9 mouse cellular contexts compared by ENCODE assay signal in genomic region chr17:13744824-13745223, GRCm38 (mm10). TPM values are rescaled to one million over a fixed set of nuclear protein-coding genes. Genes with fewer than 3 reads are reported as not detected.
DNase-seq lines count a peak whose midpoint lies in the region; ATAC-seq and TF ChIP-seq lines count a peak whose summit lies in the region.
"Had no signal": no experiment of that assay in that cellular context is flagged by ENCODE, and none has a peak within 500 bp of the region (broad histone marks: within the 10 kb centered on the region; RNA-seq: fewer than 3 reads in every experiment).

No protein-coding gene starts in this region.

- DNase-seq in liver, embryonic 11.5 days (ENCODE audit: low spot score), result peak; percentile 24
- no peak for DNase-seq in liver
- peak; percentile 46 for DNase-seq in cerebellum, adult 8-10 months
- DNase-seq in heart, postnatal 14 days, result peak; percentile 52 to 69
- DNase-seq in limb, embryonic 14.5 days (ENCODE audit: low spot score), result peak; percentile 38
- DNase-seq in layer of hippocampus, postnatal 25 days (ENCODE audit: extremely low spot score in 1 of 2, low spot score in 1 of 2), result no peak
- DNase-seq in urinary bladder, postnatal 25 days (ENCODE audit: low spot score), result no peak

- ATAC-seq in liver, embryonic 11.5 days (replicated peaks; ENCODE audit: low FRiP score), result no peak
- ATAC-seq in limb, embryonic 14.5 days (ENCODE audit: low FRiP score, low read depth), result no peak
- ATAC-seq in megakaryocyte progenitor cell, adult 5-6 weeks (replicated peaks; ENCODE audit: poor library complexity), result no peak

- H3K9ac ChIP-seq in liver, embryonic 11.5 days (ENCODE audit: low read depth, low read length), result no peak overlapping the region
- H3K9ac ChIP-seq in limb, embryonic 14.5 days (ENCODE audit: low read depth, low read length, severe bottlenecking), result no peak overlapping the region
- H3K9ac ChIP-seq: neural tube, embryonic 13.5 days had no signal

- no peaks in the 10 kb centered on the region for H3K9me3 ChIP-seq in liver, embryonic 11.5 days (ENCODE audit: control insufficient read depth, low read length)
- no peaks in the 10 kb centered on the region for H3K9me3 ChIP-seq in limb, embryonic 14.5 days (ENCODE audit: control insufficient read depth, low read length)
- H3K9me3 ChIP-seq: neural tube, embryonic 13.5 days had no signal

- peaks cover 10% of the 10 kb centered on the region for H3K4me1 ChIP-seq in liver, embryonic 11.5 days (replicated peaks; ENCODE audit: control insufficient read depth, insufficient read depth, low read length)
- H3K4me1 ChIP-seq in limb, embryonic 14.5 days (ENCODE audit: control insufficient read depth, insufficient read depth, low read length), result peaks cover 37% of the 10 kb centered on the region

- peaks cover 8% of the 10 kb centered on the region; the same call in 1 of the 2 replicates for H3K27me3 ChIP-seq in liver, embryonic 11.5 days (replicated peaks; ENCODE audit: control insufficient read depth, insufficient read depth, low read length)
- H3K27me3 ChIP-seq in limb, embryonic 14.5 days (ENCODE audit: control insufficient read depth, insufficient read depth, low read length), result no peaks in the 10 kb centered on the region
- H3K27me3 ChIP-seq: neural tube, embryonic 13.5 days had no signal

- 68% methylated on average over 4 of the region's 4 CpGs for WGBS in liver, embryonic 11.5 days
- WGBS in limb, embryonic 14.5 days, result 31% methylated on average over 4 of the region's 4 CpGs

- H3K27ac ChIP-seq in liver, embryonic 11.5 days (ENCODE audit: low read depth, low read length), result no peak overlapping the region
- peak overlapping the region; percentile 63 for H3K27ac ChIP-seq in limb, embryonic 14.5 days (replicated peaks; ENCODE audit: low read depth, low read length)

- H3K4me3 ChIP-seq in liver, embryonic 11.5 days (ENCODE audit: low read depth, low read length), result no peak overlapping the region
- H3K4me3 ChIP-seq in limb, embryonic 14.5 days (replicated peaks; ENCODE audit: low read length), result no peak overlapping the region
- H3K4me3 ChIP-seq: neural tube, embryonic 13.5 days had no signal

- intact Hi-C loops in heart, postnatal 14 days (cut with DNase I), result loop anchor here (5.0 kb wide), 1 partner anchor 63 kb away; no protein-coding TSS in a partner anchor

- TF ChIP-seq POLR2A in limb, embryonic 14.5 days (IDR thresholded peaks at IDR 0.05; ENCODE audit: borderline replicate concordance, extremely low read depth, insufficient read depth, insufficient read length), result no peak

- no peak overlapping the region for H3K4me2 ChIP-seq in liver, embryonic 11.5 days
- H3K4me2 ChIP-seq in limb, embryonic 14.5 days (replicated peaks; ENCODE audit: low read depth, low read length, severe bottlenecking), result no peak overlapping the region
- H3K4me2 ChIP-seq: neural tube, embryonic 13.5 days had no signal

- no peaks in the 10 kb centered on the region for H3K36me3 ChIP-seq in liver, embryonic 11.5 days (ENCODE audit: control insufficient read depth, insufficient read depth, low read length)
- H3K36me3 ChIP-seq in limb, embryonic 14.5 days (ENCODE audit: control insufficient read depth, insufficient read depth, low read length), result no peaks in the 10 kb centered on the region
- H3K36me3 ChIP-seq: neural tube, embryonic 13.5 days had no signal

RNA-seq across cellular contexts. Expression of gene Afdn, which starts 15.5 kb away (rescaled TPM):
- polyA plus RNA-seq in liver, embryonic 11.5 days (2014; fragmentation: Nextera tagmentation; extraction: Ambion mirVana), result 34.3 and 34.6 TPM in 2 replicates
- total RNA-seq in heart, postnatal 14 days (2021), result 100 to 1,000 TPM; 106 to 131 TPM
- polyA plus RNA-seq in limb, embryonic 14.5 days (2012; rRNA removed), result 48.1 and 58.9 TPM in 2 replicates
- polyA plus RNA-seq in limb, embryonic 14.5 days (2014; fragmentation: Nextera tagmentation; extraction: Ambion mirVana), result 76.7 and 80.4 TPM in 2 replicates
- 100 to 1,000 TPM in 1 of 2 experiments, 10 to 100 TPM in 1; 91.7 to 115 TPM for total RNA-seq in layer of hippocampus, postnatal 25 days (2021)
- 2.5 and 3.7 TPM in 2 replicates for total RNA-seq in megakaryocyte progenitor cell, adult 5-6 weeks (2015)
- 2.6 and 5.6 TPM in 2 replicates for total RNA-seq in megakaryocyte progenitor cell, adult 5-6 weeks (2017)

RNA-seq across cellular contexts. Expression of gene Tcte2, which starts 16.8 kb away (rescaled TPM):
- polyA plus RNA-seq in liver, embryonic 11.5 days (2014; fragmentation: Nextera tagmentation; extraction: Ambion mirVana), result 1.2 and 1.4 TPM in 2 replicates
- total RNA-seq in heart, postnatal 14 days (2021), result 1 to 10 TPM; 2.5 to 5.6 TPM
- 4.4 and 4.6 TPM in 2 replicates for polyA plus RNA-seq in limb, embryonic 14.5 days (2012; rRNA removed)
- polyA plus RNA-seq in limb, embryonic 14.5 days (2014; fragmentation: Nextera tagmentation; extraction: Ambion mirVana), result 4.4 and 5.2 TPM in 2 replicates
- total RNA-seq in layer of hippocampus, postnatal 25 days (2021), result 10 to 100 TPM; 18.9 to 22.3 TPM
- total RNA-seq in megakaryocyte progenitor cell, adult 5-6 weeks (2015), result 1.0 TPM in 1 of 2 replicates, not detected in the other
- not detected in 2 replicates for total RNA-seq in megakaryocyte progenitor cell, adult 5-6 weeks (2017)

Comparison
In these comparisons a context has a peak if more than half of its experiments do, and no peak if none do; other contexts are left out.
1. DNase-seq: peak in liver, embryonic 11.5 days (single experiment), cerebellum, adult 8-10 months (single experiment), heart, postnatal 14 days (2 of 2) and limb, embryonic 14.5 days (single experiment); none in liver (single experiment), layer of hippocampus, postnatal 25 days (0 of 2) and urinary bladder, postnatal 25 days (single experiment).
2. RNA of gene Afdn, which starts 15.5 kb away (total RNA-seq): 106 to 131 TPM in heart, postnatal 14 days and 91.7 to 115 TPM in layer of hippocampus, postnatal 25 days; 2.5 to 5.6 TPM in megakaryocyte progenitor cell, adult 5-6 weeks; every median in the first group is over 10 times any median in the second.